Mouse (Mus musculus) stomach, postnatal 0 days (tissue): ENCODE data around the gene Trpm3. TPM values are rescaled to one million over a fixed set of nuclear protein-coding genes. Genes with fewer than 3 reads are reported as not detected.

Experiments used
- ATAC-seq: fragments of 200-750 bp; cut with Nextera tagmentation; 2 replicates; pipeline ENCODE4 v1.8.0; 2017; ENCODE audit not compliant: low FRiP score, low TSS enrichment
- DNase-seq: peaks from one replicate; pipeline ENCODE4 v3.0.0-alpha.2; 2016; ENCODE audit warnings: low spot score
- H3K27ac ChIP-seq: fragments of 300-500 bp; sonication (generic); replicated peaks from 2 replicates; pipeline ENCODE4 v1.5.1; 2014; ENCODE audit warnings: mild to moderate bottlenecking, control low read depth
- H3K27me3 ChIP-seq: fragments of 300-500 bp; sonication (generic); 2 replicates; pipeline ENCODE4 v1.6.1; 2014; ENCODE audit warnings: low read length; ENCODE audit not compliant: control insufficient read depth, insufficient read depth
- H3K36me3 ChIP-seq: fragments of 300-500 bp; sonication (generic); 2 replicates; pipeline ENCODE4 v1.6.1; 2014; ENCODE audit warnings: low read length, mixed read lengths; ENCODE audit not compliant: control insufficient read depth, insufficient read depth
- H3K4me1 ChIP-seq: fragments of 300-500 bp; sonication (generic); replicated peaks from 2 replicates; pipeline ENCODE4 v1.6.1; 2014; ENCODE audit warnings: antibody characterized with exemption; ENCODE audit not compliant: control insufficient read depth, insufficient read depth
- H3K4me2 ChIP-seq: fragments of 300-500 bp; sonication (generic); replicated peaks from 2 replicates; pipeline ENCODE4 v1.6.1; 2014; ENCODE audit warnings: low read depth, mild to moderate bottlenecking, control low read depth, moderate library complexity
- H3K4me3 ChIP-seq: fragments of 300-500 bp; sonication (generic); 2 replicates; pipeline ENCODE4 v1.5.1; 2014; ENCODE audit warnings: low read depth, low read length, control low read depth
- H3K9ac ChIP-seq: fragments of 300-500 bp; sonication (generic); 2 replicates; pipeline ENCODE4 v1.6.1; 2014; ENCODE audit warnings: mild to moderate bottlenecking, low read length, control low read depth, mixed read lengths
- H3K9me3 ChIP-seq: fragments of 300-500 bp; sonication (generic); 2 replicates; pipeline ENCODE4 v1.6.1; 2016; ENCODE audit warnings: low read length; ENCODE audit not compliant: control insufficient read depth
- CTCF ChIP-seq: IDR thresholded peaks from 2 replicates; pipeline ENCODE4 v1.5.1; 2016; ENCODE audit warnings: antibody characterized with exemption, low read depth, mild to moderate bottlenecking, moderate library complexity
- EP300 ChIP-seq: optimal IDR thresholded peaks from 2 replicates; pipeline ENCODE3; 2016; ENCODE audit warnings: antibody characterized with exemption
- WGBS: fragments of 180-500 bp; shearing (Covaris S2); extraction: QIAGEN DNeasy Blood & Tissue Kit; methylation state at CpG from one replicate; pipeline ENCODE4 v1.1.7; 2014; 5-methylcytosine and 5-hydroxymethylcytosine counted together
- polyA plus RNA-seq: library from polyadenylated mRNA; unstranded; fragments of >200 nt; fragmentation: Nextera tagmentation; extraction: Ambion mirVana; gene quantifications from 2 replicates; pipeline ENCODE4 v1.2.1, GENCODE M21; 2015

The Trpm3 gene
- polyA plus RNA-seq, 1 experiment from 2014 or later = 0.33 TPM

DNA sequence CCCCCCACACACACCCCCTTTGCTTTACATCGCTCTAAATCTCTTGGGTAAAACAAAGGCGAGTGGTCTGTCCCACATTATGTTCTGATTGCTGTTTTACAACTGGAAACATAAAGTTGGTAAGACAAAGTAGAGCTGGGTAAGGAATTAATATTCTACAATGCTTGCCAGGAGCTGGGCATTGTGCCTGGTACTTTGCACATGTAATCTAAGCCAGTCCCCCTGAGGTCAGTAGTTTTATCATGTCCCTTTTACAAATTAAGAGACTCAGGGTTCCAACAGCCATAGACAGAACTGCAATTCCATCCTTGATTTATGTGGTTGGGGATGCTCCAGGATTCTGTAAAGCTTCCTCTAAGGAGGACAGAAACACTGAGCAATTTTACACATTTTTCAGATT, 591.0 kb downstream of the Trpm3 start:
- H3K4me1 ChIP-seq = no peaks in the 10 kb centered on the region
- no peaks in the 10 kb centered on the region for H3K36me3 ChIP-seq
- WGBS = 70% methylated on average over 2 of the region's 2 CpGs
- H3K9ac ChIP-seq = no peak overlapping the region
- no peak overlapping the region for H3K27ac ChIP-seq
- no peak overlapping the region for H3K4me2 ChIP-seq
- no peak for ATAC-seq
- H3K9me3 ChIP-seq = no peaks in the 10 kb centered on the region
- H3K27me3 ChIP-seq = no peaks in the 10 kb centered on the region
- no peak overlapping the region for H3K4me3 ChIP-seq
- TF ChIP-seq EP300 = no peak
- no peak for TF ChIP-seq CTCF
- no peak for DNase-seq

DNA sequence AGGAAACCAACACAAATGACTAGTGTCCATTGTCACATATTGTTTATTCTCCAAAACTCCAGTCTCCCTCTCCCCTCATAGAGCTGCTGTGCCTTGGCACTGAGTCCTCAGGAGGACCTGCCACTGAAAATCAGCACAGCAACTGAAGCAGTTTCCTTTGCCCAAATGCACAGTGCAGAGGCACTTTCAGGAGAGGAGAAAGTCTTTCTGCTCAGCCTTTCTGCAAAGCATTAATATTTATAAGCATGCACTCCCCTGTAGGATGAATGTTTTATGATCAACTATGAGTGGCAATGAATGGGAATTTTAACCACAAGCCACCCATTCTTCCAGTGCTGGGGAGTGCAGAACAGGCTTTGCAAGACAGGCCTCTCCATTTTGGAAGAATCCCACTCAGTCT, 592.1 kb downstream of the Trpm3 start:
- H3K36me3 ChIP-seq = no peaks in the 10 kb centered on the region
- H3K9me3 ChIP-seq = no peaks in the 10 kb centered on the region
- H3K4me3 ChIP-seq = no peak overlapping the region
- no peak overlapping the region for H3K9ac ChIP-seq
- no peak overlapping the region for H3K4me2 ChIP-seq
- TF ChIP-seq CTCF (no peak), EP300 (no peak)
- H3K27me3 ChIP-seq = no peaks in the 10 kb centered on the region
- no peak for DNase-seq
- H3K4me1 ChIP-seq = no peaks in the 10 kb centered on the region
- H3K27ac ChIP-seq = no peak overlapping the region
- ATAC-seq = no peak

DNA sequence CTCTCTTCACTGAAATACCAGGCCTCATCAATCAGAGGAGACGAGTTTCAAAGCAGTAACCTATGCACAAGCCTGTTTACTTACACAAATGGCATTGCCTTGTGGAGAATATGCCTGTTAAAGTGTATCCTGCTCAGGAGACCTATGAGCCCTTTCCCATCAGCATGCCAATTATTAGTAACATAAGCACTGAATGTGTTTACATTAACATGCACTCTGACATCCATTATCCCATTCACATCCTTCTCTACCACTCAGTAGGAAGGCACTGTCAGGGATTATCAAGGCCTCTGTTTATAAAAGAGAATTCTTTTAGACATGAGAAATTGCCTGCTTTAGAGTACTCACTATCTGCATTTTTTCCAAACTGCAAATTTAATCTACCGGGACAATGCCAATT, 598.0 kb downstream of the Trpm3 start:
- no peaks in the 10 kb centered on the region for H3K4me1 ChIP-seq
- 24% methylated on average over 2 of the region's 2 CpGs for WGBS
- no peak overlapping the region for H3K9ac ChIP-seq
- H3K4me3 ChIP-seq = no peak overlapping the region
- TF ChIP-seq CTCF (no peak), EP300 (no peak)
- ATAC-seq (no peak), DNase-seq (no peak)
- no peaks in the 10 kb centered on the region for H3K9me3 ChIP-seq
- H3K27ac ChIP-seq = no peak overlapping the region
- H3K4me2 ChIP-seq = no peak overlapping the region
- H3K27me3 ChIP-seq = no peaks in the 10 kb centered on the region
- no peaks in the 10 kb centered on the region for H3K36me3 ChIP-seq

DNA sequence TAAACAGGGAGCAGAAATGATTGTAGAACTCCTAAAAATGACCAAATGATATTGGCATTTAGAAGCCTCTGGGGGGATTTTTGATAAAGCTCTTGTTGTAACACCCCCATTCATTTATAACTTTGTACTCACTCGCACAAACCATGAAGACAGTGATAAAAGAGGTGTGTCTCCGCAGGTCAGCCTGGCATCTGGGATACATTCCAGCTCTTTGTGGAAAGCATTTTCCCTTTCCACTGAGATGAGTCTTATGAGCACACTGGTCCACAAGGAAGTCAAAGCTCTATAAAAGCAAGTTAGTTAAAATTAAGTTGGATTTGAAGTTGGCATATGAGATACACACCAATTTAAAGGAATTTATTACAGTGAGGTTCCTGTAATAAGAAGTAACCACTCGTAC, 600.4 kb downstream of the Trpm3 start:
- Histone ChIP-seq H3K9ac (no peak overlapping the region), H3K4me1 (no peaks in the 10 kb centered on the region), H3K27me3 (no peaks in the 10 kb centered on the region), H3K4me2 (no peak overlapping the region), H3K27ac (no peak overlapping the region), H3K36me3 (no peaks in the 10 kb centered on the region), H3K4me3 (no peak overlapping the region), H3K9me3 (no peaks in the 10 kb centered on the region)
- WGBS = 52% methylated on average over 3 of the region's 3 CpGs
- no peak for DNase-seq
- TF ChIP-seq EP300 = no peak
- no peak for ATAC-seq

DNA sequence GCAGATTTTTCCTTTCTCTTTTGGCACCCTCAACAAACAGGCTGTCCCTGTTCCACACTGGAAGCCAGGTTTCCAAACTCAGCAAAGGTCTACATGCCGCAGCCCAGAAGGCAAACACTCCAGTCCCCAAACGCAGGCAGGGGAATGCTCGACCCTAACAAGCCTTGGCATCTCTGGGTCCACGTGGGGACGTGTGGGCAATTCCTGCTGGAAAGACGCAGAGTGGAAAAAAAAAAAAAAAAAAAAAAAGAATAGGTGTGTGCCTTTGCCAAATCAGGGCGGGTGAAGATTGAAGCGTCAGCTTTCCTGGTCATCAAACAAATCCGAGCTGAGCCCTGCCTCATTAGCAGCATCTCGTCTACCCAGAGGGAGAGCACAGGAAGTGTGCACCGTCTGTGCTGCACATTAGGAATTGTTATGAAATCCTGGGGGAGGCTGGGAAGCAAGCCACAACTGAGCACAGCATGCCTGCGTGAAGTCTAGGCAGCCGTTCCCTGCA, 614.5 kb downstream of the Trpm3 start:
- 29% methylated on average over 13 of the region's 13 CpGs for WGBS
- Histone ChIP-seq H3K27me3 (no peaks in the 10 kb centered on the region), H3K4me1 (no peaks in the 10 kb centered on the region), H3K9ac (no peak overlapping the region), H3K9me3 (no peaks in the 10 kb centered on the region), H3K4me2 (no peak overlapping the region), H3K36me3 (no peaks in the 10 kb centered on the region), H3K4me3 (no peak overlapping the region), H3K27ac (no peak overlapping the region)
- ATAC-seq (no peak), DNase-seq (no peak)
- TF ChIP-seq CTCF (no peak), EP300 (no peak)

DNA sequence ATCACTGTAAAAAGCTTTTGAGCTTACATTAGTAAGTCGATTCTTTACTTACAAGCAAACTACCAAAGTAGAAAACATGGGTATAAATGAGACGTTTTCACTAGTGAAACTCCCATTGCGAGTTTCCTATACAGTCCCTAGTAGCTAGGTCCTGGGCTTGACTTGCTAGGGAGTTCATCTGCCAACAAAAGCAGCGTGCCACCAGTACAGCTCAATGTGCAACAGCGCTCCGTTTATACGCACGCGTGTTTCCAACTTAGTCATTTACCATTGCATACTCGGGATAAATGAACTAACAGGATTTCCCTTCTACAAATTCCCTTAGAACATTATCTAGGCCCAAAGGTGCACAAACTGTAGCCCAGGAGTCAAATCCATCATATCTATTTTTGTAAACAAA, 615.2 kb downstream of the Trpm3 start:
- H3K27ac ChIP-seq = no peak overlapping the region
- H3K36me3 ChIP-seq = no peaks in the 10 kb centered on the region
- DNase-seq = no peak
- WGBS = 83% methylated on average over 10 of the region's 10 CpGs
- H3K4me1 ChIP-seq = no peaks in the 10 kb centered on the region
- no peak overlapping the region for H3K9ac ChIP-seq
- no peak overlapping the region for H3K4me3 ChIP-seq
- no peak overlapping the region for H3K4me2 ChIP-seq
- no peak for TF ChIP-seq EP300
- TF ChIP-seq CTCF = no peak
- H3K27me3 ChIP-seq = no peaks in the 10 kb centered on the region
- no peak for ATAC-seq
- H3K9me3 ChIP-seq = no peaks in the 10 kb centered on the region
